Mouse (Mus musculus) kidney, embryonic 16.5 days (tissue): ENCODE results near the gene Selplg. TPM values are rescaled to one million over a fixed set of nuclear protein-coding genes. Genes with fewer than 3 reads are reported as not detected.
"Not testable (repeated sequence)": the region's sequence is repeated elsewhere in the genome, so short reads cannot be mapped to it uniquely, and the experiment has no call there.

Experiments
- ATAC-seq: fragments of 200-750 bp; cut with Nextera tagmentation; 2 replicates; pipeline ENCODE4 v1.8.0; 2017; ENCODE audit warnings: moderate TSS enrichment; ENCODE audit not compliant: low FRiP score, low TSS enrichment
- H3K27ac ChIP-seq: fragments of 300-500 bp; sonication (generic); 2 replicates; pipeline ENCODE4 v1.5.1; 2014; ENCODE audit warnings: low read length
- H3K27me3 ChIP-seq: fragments of 300-500 bp; sonication (generic); 2 replicates; pipeline ENCODE4 v1.6.1; 2014; ENCODE audit warnings: low read length, control low read depth, mixed read lengths; ENCODE audit not compliant: insufficient read depth
- H3K36me3 ChIP-seq: fragments of 300-500 bp; sonication (generic); 2 replicates; pipeline ENCODE4 v1.6.1; 2014; ENCODE audit warnings: low read length, control low read depth, mixed read lengths; ENCODE audit not compliant: insufficient read depth
- H3K4me1 ChIP-seq: fragments of 300-500 bp; sonication (generic); 2 replicates; pipeline ENCODE4 v1.6.1; 2014; ENCODE audit warnings: low read length, control low read depth, mixed read lengths; ENCODE audit not compliant: insufficient read depth
- H3K4me2 ChIP-seq: fragments of 300-500 bp; sonication (generic); replicated peaks from 2 replicates; pipeline ENCODE4 v1.6.1; 2014; ENCODE audit warnings: low read depth, low read length
- H3K4me3 ChIP-seq: fragments of 300-500 bp; sonication (generic); 2 replicates; pipeline ENCODE4 v1.5.1; 2014; ENCODE audit warnings: mild to moderate bottlenecking, low read length
- H3K9ac ChIP-seq: fragments of 300-500 bp; sonication (generic); replicated peaks from 2 replicates; pipeline ENCODE4 v1.6.1; 2014; ENCODE audit warnings: low read length
- H3K9me3 ChIP-seq: fragments of 300-500 bp; sonication (generic); 2 replicates; pipeline ENCODE4 v1.6.1; 2016; ENCODE audit warnings: low read length, control low read depth
- WGBS: fragments of 180-500 bp; shearing (Covaris S2); extraction: QIAGEN DNeasy Blood & Tissue Kit; methylation state at CpG from one replicate; pipeline ENCODE4 v1.1.7; 2014; 5-methylcytosine and 5-hydroxymethylcytosine counted together
- polyA plus RNA-seq: library from polyadenylated mRNA; unstranded; fragments of >200 nt; fragmentation: Nextera tagmentation; extraction: Ambion mirVana; gene quantifications from 2 replicates; pipeline ENCODE4 v1.2.1, GENCODE M21; 2015

Gene Selplg
- polyA plus RNA-seq, 1 experiment from 2014 or later = 2.4 TPM

DNA sequence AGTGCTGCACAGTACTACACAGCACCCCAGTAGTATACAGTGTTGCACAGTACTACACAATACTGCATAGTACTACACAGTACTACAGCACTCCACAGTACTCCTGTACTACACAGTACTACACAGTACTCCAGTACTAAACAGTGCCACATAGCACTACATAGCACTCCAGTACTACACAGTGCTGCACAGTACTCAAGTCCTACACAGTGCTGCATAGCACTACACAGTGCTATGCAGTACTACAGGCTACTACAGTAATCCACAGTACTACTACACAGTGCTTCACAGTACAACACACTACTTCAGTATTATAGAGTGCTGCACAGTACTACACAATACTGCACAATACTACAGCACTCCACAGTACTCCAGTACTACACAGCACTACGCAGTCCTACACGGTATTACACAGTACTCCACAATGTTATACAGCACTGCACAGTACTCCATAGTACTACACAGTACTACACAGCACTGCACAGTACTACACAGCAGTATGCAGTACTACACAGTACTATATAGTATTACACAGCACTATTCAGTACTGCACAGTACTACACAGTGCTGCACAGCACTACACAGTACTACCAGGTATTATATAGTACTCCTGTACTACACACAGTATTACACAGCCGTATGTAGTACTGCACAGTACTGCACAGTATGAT lies 52.2 kb downstream of the Selplg start:
- H3K4me3 ChIP-seq = no peak overlapping the region
- no peak overlapping the region for H3K27ac ChIP-seq
- no peak for ATAC-seq
- H3K4me2 ChIP-seq = no peak overlapping the region
- no peak overlapping the region for H3K9ac ChIP-seq
- WGBS = 95% methylated on average over 3 of the region's 3 CpGs
- peaks cover 2% of the 10 kb centered on the region; the same call in 1 of the 2 replicates for H3K27me3 ChIP-seq
- H3K4me1 ChIP-seq = peaks cover 10% of the 10 kb centered on the region; the same call in 1 of the 2 replicates
- no peaks in the 10 kb centered on the region for H3K9me3 ChIP-seq
- peaks cover 23% of the 10 kb centered on the region for H3K36me3 ChIP-seq

DNA sequence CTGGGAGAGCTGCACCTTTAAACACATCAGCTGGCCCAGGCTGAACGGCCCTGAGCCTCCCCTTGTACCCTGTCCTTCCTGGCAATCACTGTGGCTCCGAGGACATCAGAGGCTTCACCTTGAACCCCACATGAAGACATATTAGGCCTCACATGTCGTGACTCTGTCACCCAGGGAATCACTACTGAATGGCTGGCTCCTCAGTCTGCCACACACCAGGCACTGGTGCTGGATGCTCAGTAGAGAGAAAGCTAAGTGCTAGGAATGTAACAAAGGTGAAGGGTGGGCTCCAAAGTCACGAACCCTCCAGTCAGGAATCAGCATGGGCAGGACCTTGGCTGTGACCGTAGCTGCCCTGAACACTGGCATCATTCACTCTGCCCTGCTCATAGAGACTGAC lies 52.9 kb downstream of the Selplg start:
- H3K36me3 ChIP-seq = peaks cover 27% of the 10 kb centered on the region
- 77% methylated on average over 5 of the region's 5 CpGs for WGBS
- H3K9ac ChIP-seq = no peak overlapping the region
- H3K4me3 ChIP-seq = no peak overlapping the region
- no peak overlapping the region for H3K4me2 ChIP-seq
- H3K27me3 ChIP-seq = peaks cover 2% of the 10 kb centered on the region; the same call in 1 of the 2 replicates
- peaks cover 10% of the 10 kb centered on the region; the same call in 1 of the 2 replicates for H3K4me1 ChIP-seq
- no peak overlapping the region for H3K27ac ChIP-seq
- ATAC-seq = no peak
- no peaks in the 10 kb centered on the region for H3K9me3 ChIP-seq

DNA sequence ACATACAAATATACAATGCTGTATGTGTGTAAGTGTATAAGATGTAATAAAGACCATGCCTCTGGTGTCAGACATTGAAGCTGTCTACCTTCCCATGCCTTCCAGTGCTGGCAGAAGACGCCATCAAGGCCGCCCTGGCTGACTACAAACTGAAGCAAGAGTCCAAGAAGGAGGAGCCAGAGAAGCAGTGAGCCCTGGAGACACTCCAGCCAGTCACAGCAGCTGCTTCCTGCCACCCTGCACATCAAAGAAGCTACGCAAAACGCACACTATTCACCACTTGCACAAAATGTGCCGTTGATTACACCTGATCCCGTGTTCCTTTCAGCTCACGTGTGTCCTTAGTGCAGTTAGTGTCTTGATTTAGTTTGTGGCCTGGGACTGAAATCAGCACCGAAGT lies 54.7 kb downstream of the Selplg start:
- H3K4me3 ChIP-seq, H3K27ac ChIP-seq, H3K27me3 ChIP-seq, H3K9ac ChIP-seq, H3K9me3 ChIP-seq, H3K4me2 ChIP-seq, ATAC-seq: not testable (repeated sequence)
- H3K4me1 ChIP-seq = peaks cover 13% of the 10 kb centered on the region; the same call in 1 of the 2 replicates
- 86% methylated on average over 7 of the region's 8 CpGs for WGBS
- peaks cover 27% of the 10 kb centered on the region for H3K36me3 ChIP-seq

DNA sequence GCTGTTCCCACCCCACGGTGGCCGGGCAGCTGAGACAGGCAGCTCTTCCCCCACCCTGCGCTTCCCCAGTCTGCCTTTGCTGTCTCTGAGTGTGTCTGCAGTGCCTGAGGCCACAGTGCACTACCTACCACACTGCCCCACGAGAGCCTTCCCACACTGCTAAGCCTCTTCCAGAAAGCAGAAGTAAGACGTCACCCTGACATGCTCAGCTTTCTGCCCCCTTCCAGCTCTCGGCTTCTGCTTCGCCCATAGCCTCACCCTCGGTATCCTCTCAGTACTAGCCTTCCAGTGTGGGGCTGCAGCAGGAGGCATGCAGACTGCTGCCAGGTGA lies 55.6 kb downstream of the Selplg start:
- Histone ChIP-seq H3K4me2 (no peak overlapping the region), H3K27ac (no peak overlapping the region), H3K9me3 (no peaks in the 10 kb centered on the region), H3K36me3 (peaks cover 27% of the 10 kb centered on the region), H3K9ac (no peak overlapping the region), H3K4me3 (no peak overlapping the region), H3K4me1 (peaks cover 10% of the 10 kb centered on the region; the same call in 1 of the 2 replicates), H3K27me3 (no peaks in the 10 kb centered on the region)
- no peak for ATAC-seq
- 89% methylated on average over 8 of the region's 8 CpGs for WGBS

DNA sequence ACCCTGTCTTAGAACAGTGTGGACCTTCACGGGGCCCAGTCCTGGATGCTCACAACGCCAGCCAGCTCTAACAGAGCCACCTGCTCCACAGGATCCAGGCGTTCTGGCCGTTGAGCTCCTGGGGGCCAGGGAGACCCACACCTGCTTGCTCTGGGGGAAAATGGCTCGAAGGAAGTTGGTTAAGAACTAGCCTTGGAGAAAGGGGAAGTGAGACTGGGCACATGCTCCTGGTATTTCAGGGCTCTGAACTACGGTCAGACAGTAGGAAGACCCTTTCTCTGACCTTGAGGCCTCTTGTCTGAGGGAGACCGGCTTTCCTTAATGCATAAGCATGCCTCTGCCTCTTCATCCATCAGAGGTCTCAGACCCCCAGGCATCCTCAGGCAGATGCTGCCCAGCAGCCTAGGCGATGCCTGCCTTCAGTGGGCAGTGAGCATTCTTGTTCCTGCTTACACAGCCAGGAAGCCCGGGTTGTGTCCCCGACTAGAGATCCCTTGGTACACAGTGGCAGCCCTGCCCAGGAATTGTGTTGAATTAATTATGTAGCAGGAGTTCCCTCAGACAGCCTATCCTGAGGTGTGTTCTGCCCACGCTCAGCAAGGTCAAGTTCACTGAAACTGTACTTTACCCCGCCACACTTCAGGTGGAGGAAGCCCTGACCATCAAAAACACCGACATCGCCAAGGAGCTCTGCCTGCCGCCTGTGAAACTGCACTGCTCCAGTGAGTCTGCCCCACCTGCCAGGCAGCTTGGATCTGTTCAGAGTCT lies 56.1 kb downstream of the Selplg start:
- Histone ChIP-seq H3K36me3 (peaks cover 27% of the 10 kb centered on the region), H3K4me1 (peaks cover 10% of the 10 kb centered on the region; the same call in 1 of the 2 replicates), H3K9me3 (no peaks in the 10 kb centered on the region), H3K4me2 (no peak overlapping the region), H3K27me3 (no peaks in the 10 kb centered on the region), H3K9ac (no peak overlapping the region), H3K27ac (no peak overlapping the region), H3K4me3 (no peak overlapping the region)
- ATAC-seq = no peak
- WGBS = 90% methylated on average over 15 of the region's 15 CpGs

DNA sequence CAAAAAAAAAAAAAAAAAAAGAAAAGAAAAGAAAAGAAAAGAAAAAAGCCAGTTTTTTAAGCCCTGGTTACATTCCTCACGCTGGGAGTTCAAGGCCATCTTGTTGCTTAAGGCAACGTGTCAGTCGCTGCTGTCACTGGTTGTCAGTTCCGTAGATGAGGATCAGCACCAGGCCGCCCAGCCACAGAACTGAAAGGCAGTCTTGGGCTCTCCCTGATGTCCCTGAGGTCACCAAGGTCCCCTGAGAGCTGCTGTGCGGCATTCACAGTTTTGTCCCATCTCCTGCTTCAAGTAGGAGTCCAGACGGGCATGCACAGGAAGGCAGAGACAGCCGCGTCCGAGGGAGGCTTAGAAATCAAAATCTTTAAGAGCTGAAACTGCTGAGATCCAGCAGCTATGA lies 56.9 kb downstream of the Selplg start:
- H3K4me2 ChIP-seq = no peak overlapping the region
- no peaks in the 10 kb centered on the region for H3K9me3 ChIP-seq
- peaks cover 11% of the 10 kb centered on the region for H3K4me1 ChIP-seq
- ATAC-seq = no peak
- 93% methylated on average over 10 of the region's 10 CpGs for WGBS
- no peaks in the 10 kb centered on the region for H3K27me3 ChIP-seq
- H3K9ac ChIP-seq = no peak overlapping the region
- peaks cover 27% of the 10 kb centered on the region for H3K36me3 ChIP-seq
- H3K27ac ChIP-seq = no peak overlapping the region
- no peak overlapping the region for H3K4me3 ChIP-seq

DNA sequence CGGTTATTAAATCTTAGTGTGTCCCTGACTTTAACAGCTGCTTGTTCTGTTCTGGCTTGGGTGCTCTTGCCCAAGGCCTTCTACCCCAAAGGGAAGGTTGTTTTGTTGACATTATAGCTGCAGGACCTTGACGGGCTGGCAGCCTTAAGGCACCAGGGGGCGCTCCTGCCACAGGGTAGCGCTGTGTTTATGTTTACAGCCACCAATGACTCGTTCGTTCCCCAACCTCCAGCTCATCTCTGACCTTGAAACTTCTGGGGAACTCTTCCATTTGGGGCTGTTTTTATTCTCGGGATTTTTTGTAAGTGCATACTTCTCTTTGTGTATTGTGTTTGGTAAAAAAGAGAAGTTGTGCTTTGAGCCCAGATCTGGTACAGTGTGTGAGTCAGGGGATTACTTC lies 58.8 kb downstream of the Selplg start:
- Histone ChIP-seq H3K27me3 (no peaks in the 10 kb centered on the region), H3K9me3 (no peaks in the 10 kb centered on the region), H3K4me3 (peak overlapping the region; percentile 99), H3K36me3 (peaks cover 27% of the 10 kb centered on the region), H3K9ac (peak overlapping the region; percentile 72; the same call in 1 of the 2 replicates), H3K27ac (no peak overlapping the region), H3K4me1 (peaks cover 24% of the 10 kb centered on the region), H3K4me2 (peak overlapping the region; percentile 86)
- 2% methylated on average over 7 of the region's 7 CpGs for WGBS
- ATAC-seq = no peak

DNA sequence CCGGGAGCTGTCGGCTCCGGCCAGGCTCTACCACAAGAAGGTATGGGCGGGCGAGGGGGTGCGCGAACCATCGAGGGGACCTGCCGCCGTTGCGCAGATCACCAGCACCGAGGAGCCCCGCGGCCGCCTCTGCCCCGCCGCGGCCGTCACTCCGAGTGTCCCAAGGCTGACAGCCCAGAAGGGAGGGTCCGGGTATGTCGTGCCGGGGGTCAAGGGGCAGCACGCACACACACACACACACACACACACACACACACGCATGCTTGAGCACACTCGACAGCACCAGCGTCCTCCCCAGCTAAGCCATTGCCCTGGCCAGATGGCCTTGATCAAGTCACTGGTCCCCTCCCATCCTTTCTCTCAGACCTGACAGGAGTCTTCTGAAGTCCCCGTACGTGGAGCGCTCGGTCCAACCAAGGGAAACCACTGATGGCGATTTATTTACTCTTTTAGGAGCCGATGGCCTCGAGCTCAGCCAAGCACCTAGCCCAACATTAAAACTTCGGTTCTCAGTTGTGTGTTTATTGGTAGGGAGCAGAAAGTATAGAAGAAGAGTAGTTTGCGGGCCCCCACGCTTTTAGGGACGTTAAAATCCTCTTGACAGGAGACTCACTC lies 59.4 kb downstream of the Selplg start:
- Histone ChIP-seq H3K36me3 (peaks cover 27% of the 10 kb centered on the region), H3K4me2 (peak overlapping the region; percentile 86), H3K4me3 (peak overlapping the region; percentile 99), H3K9ac (peak overlapping the region; percentile 72), H3K27me3 (no peaks in the 10 kb centered on the region), H3K27ac (no peak overlapping the region; the same call in 1 of the 2 replicates), H3K4me1 (peaks cover 24% of the 10 kb centered on the region), H3K9me3 (no peaks in the 10 kb centered on the region)
- peak; percentile 40 for ATAC-seq
- under 1% methylated on average over 37 of the region's 38 CpGs for WGBS

DNA sequence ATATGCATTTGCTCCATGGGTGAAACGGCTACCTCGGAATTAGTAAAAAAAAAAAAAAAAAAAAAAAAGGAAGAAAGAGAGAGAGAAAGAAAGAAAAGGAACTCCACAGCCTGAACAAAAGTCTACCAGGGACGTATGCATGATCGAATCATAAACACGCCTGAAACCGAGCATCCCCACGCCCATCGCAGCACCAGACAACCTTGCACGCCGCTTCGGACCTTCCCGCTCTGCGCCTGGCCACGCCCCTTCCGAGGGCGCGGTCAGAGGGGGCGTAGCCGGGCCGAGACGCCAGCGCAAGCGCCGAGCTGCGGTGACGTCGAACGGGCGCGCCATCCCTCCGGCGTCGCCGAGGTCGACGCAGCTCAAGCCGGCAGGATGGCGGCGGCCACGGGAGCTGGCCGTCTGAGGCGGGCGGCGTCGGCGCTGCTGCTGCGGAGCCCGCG lies 60.0 kb downstream of the Selplg start, which contains the start of the genes Sart3 and Iscu:
TSS of gene Sart3 (minus strand) at position 61 of the 446 bp plus-strand sequence.
TSS of gene Iscu (plus strand) at position 299 of the 446 bp plus-strand sequence.
- WGBS = under 1% methylated on average over 45 of the region's 49 CpGs

More for the DNA sequence above, 60.0 kb downstream of the Selplg start, which contains the start of the genes Sart3 and Iscu:
- H3K27ac ChIP-seq = peak within 1 kb of the TSS; percentile 97
- peak within 1 kb of the TSS; percentile 86 for H3K4me2 ChIP-seq
- no peaks in the 10 kb centered on the region for H3K27me3 ChIP-seq
- peak within 1 kb of the TSS; percentile 99 for H3K4me3 ChIP-seq
- peak; percentile 89 for ATAC-seq
- no peaks in the 10 kb centered on the region for H3K9me3 ChIP-seq
- peaks cover 32% of the 10 kb centered on the region for H3K36me3 ChIP-seq
- H3K4me1 ChIP-seq = peaks cover 24% of the 10 kb centered on the region
- H3K9ac ChIP-seq = peak within 1 kb of the TSS; percentile 96
